Mouse (Mus musculus): ENCODE measurements around the gene Tmx2.

Tmx2 gene

GRCm38 (mm10) chr2:84636231-84636741, 42.7 kb downstream of the Tmx2 start:
- DNase-seq: no peak

GRCm38 (mm10) chr2:84635611-84636010, 43.3 kb downstream of the Tmx2 start:
- no peak for DNase-seq

- DNase-seq: no peak
Measured at GRCm38 (mm10) chr2:84634934-84635482, 43.9 kb downstream of the Tmx2 start.

- no peak for DNase-seq
Measured at GRCm38 (mm10) chr2:84634006-84634405, 44.9 kb downstream of the Tmx2 start.

- no peak for DNase-seq
Measured at GRCm38 (mm10) chr2:84632999-84633398, 45.9 kb downstream of the Tmx2 start.

GRCm38 (mm10) chr2:84632001-84632400, 46.9 kb downstream of the Tmx2 start:
- no peak for DNase-seq

- no peak for DNase-seq
Measured at GRCm38 (mm10) chr2:84627036-84627435, 51.9 kb downstream of the Tmx2 start.

- no peak for DNase-seq
Measured at GRCm38 (mm10) chr2:84626366-84626975, 52.5 kb downstream of the Tmx2 start.

GRCm38 (mm10) chr2:84624201-84624600, 54.7 kb downstream of the Tmx2 start:
- DNase-seq: no peak

- DNase-seq: no peak
Measured at GRCm38 (mm10) chr2:84623428-84624119, 55.4 kb downstream of the Tmx2 start.

GRCm38 (mm10) chr2:84622668-84623067, 56.3 kb downstream of the Tmx2 start:
- no peak for DNase-seq

Data from thymus, adult 18-20 months (tissue).